Mouse (Mus musculus) erythroblast, embryonic 14.5 days (primary cell): Measurements from ENCODE around the gene Thsd4. TPM values are rescaled to one million over a fixed set of nuclear protein-coding genes. Genes with fewer than 3 reads are reported as not detected.

ENCODE experiments used
- H3K27me3 ChIP-seq: 2 replicates; pipeline ENCODE4 v1.6.1; 2012; ENCODE audit warnings: inconsistent platforms; ENCODE audit not compliant: control insufficient read depth
- H3K36me3 ChIP-seq: 2 replicates; pipeline ENCODE4 v1.6.1; 2012; ENCODE audit warnings: mild to moderate bottlenecking, inconsistent platforms; ENCODE audit not compliant: control insufficient read depth
- H3K4me1 ChIP-seq: 2 replicates; pipeline ENCODE4 v1.6.1; 2012; ENCODE audit warnings: inconsistent platforms; ENCODE audit not compliant: control insufficient read depth
- H3K4me3 ChIP-seq: replicated peaks from 2 replicates; pipeline ENCODE3; 2012; ENCODE audit warnings: moderate library complexity, mild to moderate bottlenecking, inconsistent platforms
- H3K9me3 ChIP-seq: 2 replicates; pipeline ENCODE4 v1.6.1; 2012; ENCODE audit warnings: low read length, inconsistent platforms, mixed read lengths; ENCODE audit not compliant: control insufficient read depth
- GATA1 ChIP-seq: IDR thresholded peaks from 2 replicates; pipeline ENCODE4 v1.6.1; 2012; ENCODE audit warnings: low read length, inconsistent platforms, mixed read lengths
- TAL1 ChIP-seq: IDR thresholded peaks from 3 replicates; pipeline ENCODE4 v1.6.1; 2012; ENCODE audit warnings: low read length, inconsistent platforms, mixed read lengths
- polyA plus RNA-seq: library from polyadenylated mRNA; stranded (reverse); fragments of >175 nt; gene quantifications from 2 replicates; pipeline ENCODE4 v1.2.3, GENCODE M21; 2012

The Thsd4 gene
- polyA plus RNA-seq, 1 experiment: 0.01 TPM

GRCm38 (mm10) chr9:60477991-60478750 is 43.7 kb downstream of the Thsd4 start:
- Histone ChIP-seq H3K4me3 (no peak overlapping the region), H3K27me3 (no peaks in the 10 kb centered on the region), H3K36me3 (no peaks in the 10 kb centered on the region), H3K4me1 (no peaks in the 10 kb centered on the region), H3K9me3 (no peaks in the 10 kb centered on the region)
- TF ChIP-seq TAL1 (no peak), GATA1 (no peak)

- Histone ChIP-seq H3K4me1 (no peaks in the 10 kb centered on the region), H3K9me3 (no peaks in the 10 kb centered on the region), H3K36me3 (no peaks in the 10 kb centered on the region), H3K4me3 (no peak overlapping the region), H3K27me3 (no peaks in the 10 kb centered on the region)
- TF ChIP-seq GATA1: no peak
- TF ChIP-seq TAL1: no peak
These were observed 61.5 kb downstream of the Thsd4 start for GRCm38 (mm10) chr9:60460010-60460982.

GRCm38 (mm10) chr9:60458468-60458962 is 63.3 kb downstream of the Thsd4 start:
- Histone ChIP-seq H3K27me3 (no peaks in the 10 kb centered on the region), H3K4me3 (no peak overlapping the region), H3K36me3 (no peaks in the 10 kb centered on the region), H3K4me1 (no peaks in the 10 kb centered on the region), H3K9me3 (no peaks in the 10 kb centered on the region)
- TF ChIP-seq GATA1: no peak
- no peak for TF ChIP-seq TAL1

- no peaks in the 10 kb centered on the region for H3K4me1 ChIP-seq
- H3K27me3 ChIP-seq: no peaks in the 10 kb centered on the region
- H3K9me3 ChIP-seq: no peaks in the 10 kb centered on the region
- H3K36me3 ChIP-seq: no peaks in the 10 kb centered on the region
- no peak overlapping the region for H3K4me3 ChIP-seq
- no peak for TF ChIP-seq TAL1
- TF ChIP-seq GATA1: no peak
These were observed 64.3 kb downstream of the Thsd4 start for GRCm38 (mm10) chr9:60457359-60458210.

- H3K4me1 ChIP-seq: no peaks in the 10 kb centered on the region
- no peaks in the 10 kb centered on the region for H3K9me3 ChIP-seq
- TF ChIP-seq GATA1 (no peak), TAL1 (no peak)
- H3K36me3 ChIP-seq: no peaks in the 10 kb centered on the region
- H3K27me3 ChIP-seq: no peaks in the 10 kb centered on the region
- no peak overlapping the region for H3K4me3 ChIP-seq
These were observed 65.2 kb downstream of the Thsd4 start for GRCm38 (mm10) chr9:60456651-60457050.

GRCm38 (mm10) chr9:60454406-60455076 is 67.3 kb downstream of the Thsd4 start:
- Histone ChIP-seq H3K36me3 (no peaks in the 10 kb centered on the region), H3K4me1 (no peaks in the 10 kb centered on the region), H3K9me3 (no peaks in the 10 kb centered on the region), H3K4me3 (no peak overlapping the region), H3K27me3 (no peaks in the 10 kb centered on the region)
- TF ChIP-seq GATA1 (no peak), TAL1 (no peak)

- no peaks in the 10 kb centered on the region for H3K27me3 ChIP-seq
- no peaks in the 10 kb centered on the region for H3K36me3 ChIP-seq
- H3K9me3 ChIP-seq: no peaks in the 10 kb centered on the region
- no peak overlapping the region for H3K4me3 ChIP-seq
- H3K4me1 ChIP-seq: no peaks in the 10 kb centered on the region
- no peak for TF ChIP-seq TAL1
- no peak for TF ChIP-seq GATA1
These were observed 72.3 kb downstream of the Thsd4 start for GRCm38 (mm10) chr9:60449498-60449897.

- Histone ChIP-seq H3K36me3 (no peaks in the 10 kb centered on the region), H3K4me1 (no peaks in the 10 kb centered on the region), H3K27me3 (no peaks in the 10 kb centered on the region), H3K4me3 (no peak overlapping the region), H3K9me3 (no peaks in the 10 kb centered on the region)
- TF ChIP-seq GATA1: no peak
- TF ChIP-seq TAL1: no peak
These were observed 76.0 kb downstream of the Thsd4 start for GRCm38 (mm10) chr9:60445821-60446220.
